Mouse (Mus musculus): ENCODE measurements around the gene Rnf135. TPM values are rescaled to one million over a fixed set of nuclear protein-coding genes. Genes with fewer than 3 reads are reported as not detected.

Rnf135 gene
- total and polyA plus RNA-seq, 3 experiments = 10.9 to 12.4 (median 11.3) TPM

DNA sequence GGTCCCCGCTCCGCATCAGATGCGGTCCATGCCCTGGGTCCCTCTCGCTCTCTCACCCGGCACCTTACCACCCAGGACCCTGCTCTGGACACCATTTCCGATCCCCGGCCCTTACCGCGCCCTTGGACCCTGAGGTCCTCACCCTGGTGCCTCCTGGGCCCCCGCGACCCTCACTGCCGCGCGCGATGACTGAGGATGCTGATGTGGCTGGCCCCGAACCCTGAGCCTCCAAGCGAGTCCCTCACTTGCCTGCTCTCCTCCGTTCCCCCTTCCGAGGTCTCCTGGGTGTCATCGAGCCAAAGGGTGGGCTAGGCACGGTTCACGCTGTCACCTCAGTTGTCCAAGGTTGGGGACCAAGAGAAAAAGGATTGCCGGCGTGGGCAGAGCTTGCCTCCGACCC is 29.1 kb upstream of the Rnf135 start:
- peaks cover 6 to 30% of the 10 kb centered on the region in 2 experiments for H3K4me1 ChIP-seq (ENCODE audit: control insufficient read depth in 1 of 2, insufficient read depth in 2 of 2)
- no peak overlapping the region for H3K27ac ChIP-seq (ENCODE audit: insufficient read depth, low read depth)
- H3K9ac ChIP-seq (ENCODE audit: insufficient read depth, low read depth) = no peak overlapping the region
- H3K4me3 ChIP-seq (replicated peaks in 1 of 3; ENCODE audit: low read depth in 2 of 3, low read length in 2 of 3, poor library complexity in 1 of 3) = no peak overlapping the region
- no peaks in the 10 kb centered on the region for H3K27me3 ChIP-seq (replicated peaks)
- H3K36me3 ChIP-seq (replicated peaks in 1 of 2; ENCODE audit: control insufficient read depth in 1 of 2, insufficient read depth in 1 of 2, low read length in 1 of 2) = no peaks in the 10 kb centered on the region
- in situ Hi-C loops (cut with MboI; ENCODE audit: low pct_ligation_motif_present, low pct_unique_long_range_greater_than_20kb, low sequenced_read_pairs) = no loop called here
- no peak overlapping the region for H3K4me2 ChIP-seq (ENCODE audit: insufficient read depth, low read depth, poor library complexity, severe bottlenecking)
- peaks cover 12% of the 10 kb centered on the region for H3K9me3 ChIP-seq (replicated peaks; ENCODE audit: low read length)
- no peak for DNase-seq (ENCODE audit: extremely low read depth)
- dilution Hi-C loops (cut with MboI; ENCODE audit: extremely low pct_ligation_motif_present, extremely low pct_unique_long_range_greater_than_20kb, low sequenced_read_pairs) = no loop called here
- TF ChIP-seq JUN (IDR thresholded peaks at IDR 0.05; ENCODE audit: insufficient read depth, low read depth, low read length) (no peak), KAT2A (IDR thresholded peaks at IDR 0.05; ENCODE audit: insufficient replicate concordance, low read length) (no peak), USF2 (conservative IDR thresholded peaks at IDR 0.05; ENCODE audit: low read depth, low read length) (no peak), ZNF384 (IDR thresholded peaks at IDR 0.05; ENCODE audit: low read depth, low read length) (no peak), USF1 (IDR thresholded peaks at IDR 0.05; ENCODE audit: low read depth, low read length) (no peak), UBTF (IDR thresholded peaks at IDR 0.05; ENCODE audit: low read depth, low read length) (no peak), GABPA (IDR thresholded peaks at IDR 0.05; ENCODE audit: insufficient replicate concordance, low read depth, low read length) (no peak), SMC3 (IDR thresholded peaks at IDR 0.05; ENCODE audit: low read depth, low read length) (no peak), MAFK (IDR thresholded peaks at IDR 0.05; ENCODE audit: insufficient replicate concordance, low read length) (no peak), POLR2AphosphoS2 (IDR thresholded peaks at IDR 0.05; ENCODE audit: low read depth, low read length) (no peak), MAX (IDR thresholded peaks at IDR 0.05; ENCODE audit: low read length) (no peak), SIN3A (IDR thresholded peaks at IDR 0.05; ENCODE audit: low read length) (no peak), ZKSCAN1 (IDR thresholded peaks at IDR 0.05; ENCODE audit: borderline replicate concordance, low read depth, low read length) (no peak), MYC (IDR thresholded peaks at IDR 0.05; ENCODE audit: low read depth, low read length) (no peak), NELFE (IDR thresholded peaks at IDR 0.05; ENCODE audit: low read depth, low read length) (no peak), MXI1 (IDR thresholded peaks at IDR 0.05; ENCODE audit: low read depth, low read length) (no peak), ZC3H11A (IDR thresholded peaks at IDR 0.05; ENCODE audit: low read depth, low read length) (no peak), BHLHE40 (IDR thresholded peaks at IDR 0.05; ENCODE audit: low read depth, low read length) (no peak)
- no peaks in the 10 kb centered on the region for H3K79me2 ChIP-seq (replicated peaks; ENCODE audit: control insufficient read depth, extremely low read depth, insufficient read depth, poor library complexity, severe bottlenecking)

DNA sequence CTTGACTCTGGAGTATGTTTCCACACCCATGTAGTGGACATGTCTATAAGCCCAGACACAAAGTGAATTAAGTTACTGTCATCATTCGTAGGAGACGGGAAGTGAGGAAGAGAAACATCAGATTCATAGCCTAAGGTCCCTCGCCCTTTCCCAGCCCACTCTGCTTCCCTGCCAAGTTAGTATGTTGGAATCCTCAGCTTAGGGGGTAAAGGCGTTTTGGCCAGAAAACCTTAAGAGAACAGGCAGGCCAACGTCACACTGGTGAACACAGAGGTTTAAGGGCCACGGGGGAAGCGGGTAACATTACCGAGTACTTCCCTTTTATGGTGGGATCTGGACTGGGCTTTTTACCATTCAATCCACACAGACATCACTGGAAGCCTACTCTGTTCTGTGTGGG is 28.1 kb upstream of the Rnf135 start:
- Histone ChIP-seq H3K27me3 (replicated peaks) (no peaks in the 10 kb centered on the region), H3K36me3 (replicated peaks in 1 of 2; ENCODE audit: control insufficient read depth in 1 of 2, insufficient read depth in 1 of 2, low read length in 1 of 2) (no peaks in the 10 kb centered on the region), H3K27ac (ENCODE audit: insufficient read depth, low read depth) (no peak overlapping the region), H3K4me1 (ENCODE audit: control insufficient read depth in 1 of 2, insufficient read depth in 2 of 2) (peaks cover 6 to 26% of the 10 kb centered on the region in 2 experiments), H3K4me2 (ENCODE audit: insufficient read depth, low read depth, poor library complexity, severe bottlenecking) (no peak overlapping the region), H3K4me3 (replicated peaks in 1 of 3; ENCODE audit: low read depth in 2 of 3, low read length in 2 of 3, poor library complexity in 1 of 3) (no peak overlapping the region), H3K9me3 (replicated peaks; ENCODE audit: low read length) (peaks cover 12% of the 10 kb centered on the region), H3K79me2 (replicated peaks; ENCODE audit: control insufficient read depth, extremely low read depth, insufficient read depth, poor library complexity, severe bottlenecking) (no peaks in the 10 kb centered on the region), H3K9ac (ENCODE audit: insufficient read depth, low read depth) (no peak overlapping the region)
- no peak for DNase-seq (ENCODE audit: extremely low read depth)
- in situ Hi-C loops (cut with MboI; ENCODE audit: low pct_ligation_motif_present, low pct_unique_long_range_greater_than_20kb, low sequenced_read_pairs) (no loop called here), dilution Hi-C loops (cut with MboI; ENCODE audit: extremely low pct_ligation_motif_present, extremely low pct_unique_long_range_greater_than_20kb, low sequenced_read_pairs) (no loop called here)
- no peak for TF ChIP-seq MYC (IDR thresholded peaks at IDR 0.05; ENCODE audit: low read depth, low read length)

Measured in CH12.LX (cell line).